Mouse (Mus musculus) heart, embryonic 15.5 days (tissue): ENCODE measurements at regions not wholly inside any gene's neighbourhood (a gene's known extent, or its start where the extent isn't known, plus 50 kb on each side); places are given as distances from the start of the nearest gene placed in this dataset.

ENCODE experiments used
- ATAC-seq: fragments of 200-750 bp; cut with Nextera tagmentation; replicated peaks from 2 replicates; pipeline ENCODE4 v1.8.0; 2017; ENCODE audit warnings: low read depth, moderate TSS enrichment; ENCODE audit not compliant: insufficient number of reproducible peaks, insufficient read depth, low FRiP score
- H3K27ac ChIP-seq: fragments of 300-500 bp; sonication (generic); 2 replicates; pipeline ENCODE4 v1.5.1; 2015; ENCODE audit warnings: mild to moderate bottlenecking, inconsistent platforms
- H3K27me3 ChIP-seq: fragments of 300-500 bp; sonication (generic); 2 replicates; pipeline ENCODE4 v1.6.1; 2015; ENCODE audit warnings: inconsistent platforms
- H3K36me3 ChIP-seq: fragments of 300-500 bp; sonication (generic); 2 replicates; pipeline ENCODE4 v1.6.1; 2015; ENCODE audit warnings: mild to moderate bottlenecking, inconsistent platforms
- H3K4me1 ChIP-seq: fragments of 300-500 bp; sonication (generic); replicated peaks from 2 replicates; pipeline ENCODE4 v1.6.1; 2015; ENCODE audit warnings: inconsistent platforms
- H3K4me2 ChIP-seq: fragments of 300-500 bp; sonication (generic); 2 replicates; pipeline ENCODE4 v1.6.1; 2015; ENCODE audit warnings: inconsistent platforms, mild to moderate bottlenecking, moderate library complexity
- H3K4me3 ChIP-seq: fragments of 300-500 bp; sonication (generic); 2 replicates; pipeline ENCODE4 v1.5.1; 2015; ENCODE audit warnings: mild to moderate bottlenecking, inconsistent platforms
- H3K9ac ChIP-seq: fragments of 300-500 bp; sonication (generic); 2 replicates; pipeline ENCODE4 v1.6.1; 2015; ENCODE audit warnings: mild to moderate bottlenecking, inconsistent platforms
- H3K9me3 ChIP-seq: fragments of 300-500 bp; sonication (generic); replicated peaks from 2 replicates; pipeline ENCODE4 v1.6.1; 2016; ENCODE audit warnings: inconsistent platforms
- WGBS: fragments of 180-500 bp; shearing (Covaris S2); methylation state at CpG from one replicate; pipeline ENCODE4 v1.1.7; 2015; ENCODE audit warnings: mixed read lengths; 5-methylcytosine and 5-hydroxymethylcytosine counted together

DNA sequence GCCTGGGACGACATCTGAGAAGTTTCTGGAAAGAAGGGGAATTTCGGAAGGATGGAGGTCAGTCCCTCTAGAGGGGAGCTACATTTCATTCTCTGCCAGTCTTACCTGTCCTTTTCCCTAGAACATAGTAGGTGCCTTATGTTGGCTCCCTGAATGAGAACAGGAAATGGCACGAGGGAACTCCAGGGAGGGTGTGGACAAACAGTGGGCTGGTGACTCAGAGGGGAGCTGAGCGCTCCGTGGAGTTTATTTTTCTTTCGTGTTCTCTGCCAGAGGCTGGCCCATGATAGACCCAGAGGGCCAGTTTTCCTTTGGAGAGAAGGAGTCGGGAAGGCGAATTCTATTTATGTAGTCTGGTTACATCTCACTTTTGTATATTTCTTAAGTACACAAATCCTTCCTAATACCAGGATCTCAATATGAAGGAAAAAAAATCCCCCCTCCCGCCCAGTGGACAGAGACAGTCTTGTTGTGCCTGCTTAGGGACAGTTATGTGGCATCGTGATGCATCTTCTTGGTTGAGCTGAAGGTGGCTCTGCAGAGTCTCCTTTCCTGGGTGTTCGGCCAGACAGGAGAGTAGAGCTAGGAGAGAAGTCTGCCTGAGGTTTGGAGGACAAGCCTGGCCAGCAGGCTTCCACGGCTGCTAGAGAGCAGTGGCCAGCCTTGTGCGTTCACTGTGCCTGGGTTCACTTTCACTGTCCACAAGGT, 84.3 kb upstream of the Rbpj start:
- no peak overlapping the region for H3K4me2 ChIP-seq
- WGBS, result 48% methylated on average over 13 of the region's 13 CpGs
- H3K27ac ChIP-seq, result no peak overlapping the region
- no peak for ATAC-seq
- H3K27me3 ChIP-seq, result no peaks in the 10 kb centered on the region
- no peak overlapping the region; the same call in 1 of the 2 replicates for H3K9ac ChIP-seq
- no peaks in the 10 kb centered on the region for H3K36me3 ChIP-seq
- peaks cover 19% of the 10 kb centered on the region for H3K4me1 ChIP-seq
- H3K9me3 ChIP-seq, result no peaks in the 10 kb centered on the region
- no peak overlapping the region for H3K4me3 ChIP-seq

DNA sequence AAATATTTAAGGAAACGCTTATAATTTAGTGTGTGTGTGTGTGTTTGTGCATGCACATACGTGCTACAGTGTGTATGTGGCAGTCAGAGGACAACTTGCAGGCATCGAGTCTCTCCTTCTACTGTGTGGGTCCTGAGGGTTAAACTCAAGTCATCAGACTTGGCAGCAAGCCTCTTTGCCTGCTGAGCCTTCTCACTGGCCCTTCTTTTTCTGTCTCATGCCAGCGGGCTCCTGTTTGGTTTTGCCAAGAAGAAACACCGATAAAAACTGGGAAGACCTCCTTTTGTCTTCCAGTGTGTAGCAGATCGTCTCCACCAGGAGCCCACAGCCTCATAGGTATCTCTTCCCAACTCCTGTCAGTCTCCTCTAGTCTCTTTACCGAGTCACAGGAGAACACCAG, 81.9 kb upstream of the Rbpj start:
- no peak for ATAC-seq
- Histone ChIP-seq H3K4me1 (peaks cover 19% of the 10 kb centered on the region), H3K4me2 (no peak overlapping the region), H3K27ac (no peak overlapping the region), H3K36me3 (no peaks in the 10 kb centered on the region), H3K9ac (no peak overlapping the region), H3K4me3 (no peak overlapping the region), H3K27me3 (no peaks in the 10 kb centered on the region), H3K9me3 (no peaks in the 10 kb centered on the region)
- 74% methylated on average over 7 of the region's 7 CpGs for WGBS

DNA sequence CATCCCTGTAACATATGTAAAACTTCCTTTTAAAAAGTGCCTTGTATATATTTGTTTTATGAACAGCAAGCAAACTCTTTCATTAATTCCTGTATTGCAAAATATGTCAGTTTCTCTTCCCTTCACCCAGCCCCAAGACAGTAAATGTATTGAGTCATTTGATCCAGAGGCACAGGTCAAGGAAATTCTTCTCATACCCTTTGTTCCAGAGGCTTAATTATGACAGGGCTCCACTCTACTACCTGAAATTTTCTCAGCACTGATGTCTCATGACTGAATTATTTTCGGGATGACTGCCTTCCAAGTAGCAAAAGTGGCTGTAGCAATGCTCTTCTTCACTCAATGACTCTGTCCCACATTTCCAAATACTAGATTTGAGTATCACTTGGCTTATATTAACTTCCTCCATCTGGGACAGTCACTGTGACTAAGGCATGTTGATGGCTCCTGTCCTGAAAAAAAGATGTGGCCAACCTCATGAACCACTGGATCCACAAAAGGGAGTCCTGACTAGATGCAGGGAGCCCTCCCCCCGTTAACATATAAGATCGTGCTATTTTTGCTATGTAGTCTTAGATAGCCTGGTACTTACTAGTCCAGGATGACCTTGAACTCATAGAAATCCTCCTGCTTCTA, 80.3 kb upstream of the Rbpj start:
- Histone ChIP-seq H3K9ac (no peak overlapping the region), H3K9me3 (no peaks in the 10 kb centered on the region), H3K36me3 (no peaks in the 10 kb centered on the region), H3K4me1 (peaks cover 8% of the 10 kb centered on the region), H3K27me3 (no peaks in the 10 kb centered on the region), H3K4me3 (no peak overlapping the region), H3K27ac (no peak overlapping the region), H3K4me2 (no peak overlapping the region)
- no peak for ATAC-seq
- WGBS, result 71% methylated on average over 3 of the region's 3 CpGs

DNA sequence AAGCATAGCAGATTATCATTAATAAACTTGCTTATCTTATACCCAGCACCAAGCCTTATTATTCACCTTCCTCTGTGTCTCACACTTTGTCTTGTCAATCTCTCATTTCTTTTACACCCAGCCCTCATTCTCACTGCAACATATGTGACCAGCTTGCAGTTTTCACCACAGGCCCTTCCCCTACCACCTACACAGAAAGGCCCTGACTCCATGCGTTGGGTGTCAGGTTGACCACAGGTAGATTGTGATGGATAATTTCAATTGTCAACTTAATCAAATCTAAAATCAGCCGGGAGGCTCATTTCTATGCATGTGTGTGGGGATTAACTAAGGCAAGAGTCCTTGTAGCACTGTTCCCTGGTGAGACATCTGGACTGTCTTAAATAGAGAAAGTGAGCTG, 72.4 kb upstream of the Rbpj start:
- ATAC-seq, result no peak
- H3K27me3 ChIP-seq, result no peaks in the 10 kb centered on the region
- H3K4me2 ChIP-seq, result no peak overlapping the region
- no peaks in the 10 kb centered on the region for H3K4me1 ChIP-seq
- no peak overlapping the region for H3K27ac ChIP-seq
- H3K36me3 ChIP-seq, result no peaks in the 10 kb centered on the region
- H3K4me3 ChIP-seq, result no peak overlapping the region
- WGBS, result 79% methylated on average over 2 of the region's 2 CpGs
- no peak overlapping the region for H3K9ac ChIP-seq
- no peaks in the 10 kb centered on the region for H3K9me3 ChIP-seq

DNA sequence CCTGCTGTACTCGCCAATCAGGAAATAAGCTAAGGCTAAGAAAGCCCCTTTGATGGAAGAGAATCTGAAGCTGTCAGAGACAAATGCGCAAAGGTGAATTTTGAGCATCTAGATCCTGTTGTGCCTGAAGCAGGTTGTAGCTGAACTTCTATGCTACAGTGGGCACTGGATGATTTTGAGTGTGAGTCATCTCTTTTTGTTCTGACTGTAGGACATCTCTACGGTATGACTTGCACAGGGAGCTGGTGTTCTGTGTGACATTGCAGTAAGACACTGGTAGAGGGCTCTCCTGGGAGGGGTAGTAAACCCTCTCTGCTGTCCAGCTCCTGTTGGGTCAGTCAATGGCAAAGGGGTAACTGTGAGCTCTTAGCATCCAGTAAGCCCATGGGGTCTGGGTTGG, 71.4 kb upstream of the Rbpj start:
- Histone ChIP-seq H3K9ac (no peak overlapping the region), H3K27me3 (no peaks in the 10 kb centered on the region)
- 81% methylated on average over 3 of the region's 3 CpGs for WGBS

DNA sequence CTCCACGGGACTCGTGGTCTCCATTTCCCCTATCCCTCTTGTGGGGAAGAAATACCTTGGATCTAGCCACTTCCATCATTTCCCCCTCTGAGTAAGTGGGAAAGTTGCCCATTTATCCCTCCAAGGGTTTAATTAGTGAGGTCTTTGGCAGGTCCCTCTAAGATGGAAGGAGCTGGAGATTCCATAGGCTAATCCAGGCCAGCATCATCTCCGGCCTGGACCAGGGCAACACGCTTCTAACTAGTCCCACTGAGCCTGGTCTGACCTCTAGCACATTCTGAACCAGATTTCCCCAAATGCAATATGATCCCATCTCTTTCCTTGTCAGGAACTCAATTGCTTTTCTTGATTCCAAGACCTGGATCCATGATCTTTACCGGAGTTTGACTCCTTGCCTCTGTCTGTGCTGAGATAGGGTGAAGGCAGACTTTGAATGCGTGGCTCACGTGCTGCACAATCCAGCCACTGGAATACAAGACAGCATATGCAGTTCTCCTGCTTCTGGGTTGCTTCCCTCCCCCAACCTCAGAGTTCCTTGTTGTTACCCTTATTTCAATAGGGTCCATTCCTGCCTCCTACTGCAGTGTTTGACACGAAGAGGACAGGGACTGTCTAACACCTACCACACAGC, 67.4 kb upstream of the Rbpj start:
- H3K36me3 ChIP-seq, result no peaks in the 10 kb centered on the region
- H3K9me3 ChIP-seq, result no peaks in the 10 kb centered on the region
- H3K4me3 ChIP-seq, result no peak overlapping the region
- H3K4me2 ChIP-seq, result no peak overlapping the region
- 86% methylated on average over 8 of the region's 8 CpGs for WGBS
- no peaks in the 10 kb centered on the region for H3K27me3 ChIP-seq
- no peaks in the 10 kb centered on the region for H3K4me1 ChIP-seq
- no peak overlapping the region for H3K9ac ChIP-seq
- no peak for ATAC-seq
- H3K27ac ChIP-seq, result no peak overlapping the region

More for the DNA sequence above, 71.4 kb upstream of the Rbpj start:
- Histone ChIP-seq H3K4me3 (no peak overlapping the region), H3K9me3 (no peaks in the 10 kb centered on the region), H3K4me1 (no peaks in the 10 kb centered on the region), H3K27ac (no peak overlapping the region), H3K36me3 (no peaks in the 10 kb centered on the region), H3K4me2 (no peak overlapping the region)
- no peak for ATAC-seq

DNA sequence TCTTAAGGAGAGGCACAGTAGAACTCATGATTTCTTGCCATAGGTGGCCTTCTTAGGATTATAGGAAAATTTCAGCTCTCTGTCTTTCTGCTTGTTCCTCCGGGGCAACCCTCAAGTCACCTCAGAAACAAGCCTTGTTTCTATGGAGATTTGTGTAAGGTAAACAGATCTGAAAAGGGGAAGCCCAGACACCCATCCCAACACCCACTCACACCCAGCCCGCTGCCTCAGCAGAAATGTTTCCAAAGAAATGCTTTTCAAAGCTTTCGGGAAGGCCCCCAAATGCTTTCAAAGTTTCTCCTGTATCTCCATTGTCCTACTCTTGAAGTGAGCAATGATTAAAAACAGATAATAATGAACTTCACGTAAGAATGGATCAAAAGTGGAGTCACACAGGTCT, 64.9 kb upstream of the Rbpj start:
- ATAC-seq, result no peak

DNA sequence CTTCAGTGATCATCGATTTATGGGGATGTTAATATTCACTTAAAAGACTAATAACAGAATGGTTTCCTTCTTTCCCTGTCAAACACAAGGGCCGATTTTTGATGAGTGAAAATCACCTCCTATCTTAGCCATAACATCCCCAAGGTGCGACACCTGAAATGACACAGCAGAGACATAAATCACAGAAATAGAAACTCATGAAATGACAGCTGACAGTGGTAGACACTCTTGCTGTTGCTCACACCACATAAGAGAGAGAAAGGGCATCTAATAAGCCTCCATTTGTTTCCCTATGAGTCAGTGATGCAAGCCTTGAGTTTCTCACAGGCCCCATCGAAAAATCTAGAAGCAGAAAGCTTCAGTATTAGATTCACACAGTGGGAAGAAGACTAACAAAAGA, 63.9 kb upstream of the Rbpj start:
- H3K4me1 ChIP-seq, result no peaks in the 10 kb centered on the region
- ATAC-seq, result no peak
- H3K9ac ChIP-seq, result no peak overlapping the region
- no peak overlapping the region for H3K4me3 ChIP-seq
- H3K27ac ChIP-seq, result no peak overlapping the region
- H3K36me3 ChIP-seq, result no peaks in the 10 kb centered on the region
- no peak overlapping the region for H3K4me2 ChIP-seq
- no peaks in the 10 kb centered on the region for H3K9me3 ChIP-seq
- no peaks in the 10 kb centered on the region for H3K27me3 ChIP-seq
- WGBS, result 82% methylated on average over 4 of the region's 4 CpGs

More for the DNA sequence above, 64.9 kb upstream of the Rbpj start:
- H3K27ac ChIP-seq, result no peak overlapping the region
- H3K4me2 ChIP-seq, result no peak overlapping the region
- H3K27me3 ChIP-seq, result no peaks in the 10 kb centered on the region
- no peak overlapping the region for H3K4me3 ChIP-seq
- WGBS, result 64% methylated on average over 4 of the region's 4 CpGs
- H3K9ac ChIP-seq, result no peak overlapping the region
- H3K9me3 ChIP-seq, result no peaks in the 10 kb centered on the region
- H3K4me1 ChIP-seq, result no peaks in the 10 kb centered on the region
- H3K36me3 ChIP-seq, result no peaks in the 10 kb centered on the region

DNA sequence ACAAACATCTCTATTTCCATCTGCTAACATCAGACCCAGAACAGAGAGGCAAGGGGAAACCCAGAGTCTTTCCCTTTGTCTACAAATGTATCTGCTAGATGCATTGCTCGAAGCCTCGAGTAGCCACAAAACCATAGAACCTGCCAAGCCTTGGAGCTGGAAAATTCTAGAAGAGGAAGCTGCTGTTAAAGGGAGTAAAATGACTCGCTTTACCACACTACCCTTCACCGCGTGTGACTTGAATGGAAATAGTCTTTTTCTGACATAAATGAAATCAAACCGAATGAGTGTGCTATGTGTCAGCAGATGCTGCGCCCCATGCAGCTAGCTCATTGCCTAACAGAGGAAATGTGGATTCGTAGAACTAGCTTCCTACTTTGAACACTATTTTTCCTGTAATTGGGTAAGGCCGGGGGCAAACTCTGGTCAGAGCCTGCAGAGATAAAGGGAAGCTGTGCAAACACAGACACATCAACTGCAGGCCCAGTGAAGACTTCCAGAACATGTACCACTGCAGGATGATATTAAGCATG, 63.3 kb upstream of the Rbpj start:
- ATAC-seq, result no peak
- H3K27ac ChIP-seq, result no peak overlapping the region
- H3K27me3 ChIP-seq, result no peaks in the 10 kb centered on the region
- no peaks in the 10 kb centered on the region for H3K4me1 ChIP-seq
- H3K4me2 ChIP-seq, result no peak overlapping the region
- H3K36me3 ChIP-seq, result no peaks in the 10 kb centered on the region
- 66% methylated on average over 9 of the region's 9 CpGs for WGBS
- H3K4me3 ChIP-seq, result no peak overlapping the region
- no peaks in the 10 kb centered on the region for H3K9me3 ChIP-seq
- H3K9ac ChIP-seq, result no peak overlapping the region

DNA sequence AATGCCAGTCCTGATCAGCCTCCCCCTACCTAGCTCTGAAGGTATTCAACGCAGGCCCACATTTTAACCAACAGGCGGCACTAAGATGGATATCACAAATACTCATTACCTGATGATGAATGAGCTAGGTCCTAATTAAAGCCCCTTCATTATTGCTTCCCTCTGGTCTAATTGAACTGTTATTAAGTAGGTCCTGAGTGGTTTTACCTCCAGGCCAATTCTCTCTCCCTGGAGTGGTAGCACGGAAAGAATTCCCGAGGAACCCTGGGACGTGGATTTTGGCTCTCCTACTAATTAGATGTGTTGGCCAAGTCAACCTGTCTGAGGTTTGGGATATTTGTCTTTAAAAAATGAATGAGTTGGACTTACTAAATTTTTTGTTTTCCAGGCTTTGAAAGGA, 60.0 kb upstream of the Rbpj start:
- H3K27me3 ChIP-seq, result no peaks in the 10 kb centered on the region
- no peak overlapping the region for H3K9ac ChIP-seq
- WGBS, result 89% methylated on average over 5 of the region's 5 CpGs
- no peaks in the 10 kb centered on the region for H3K36me3 ChIP-seq
- no peak overlapping the region for H3K27ac ChIP-seq
- no peak overlapping the region for H3K4me3 ChIP-seq
- H3K4me2 ChIP-seq, result no peak overlapping the region
- H3K4me1 ChIP-seq, result no peaks in the 10 kb centered on the region
- no peaks in the 10 kb centered on the region for H3K9me3 ChIP-seq
- no peak for ATAC-seq

DNA sequence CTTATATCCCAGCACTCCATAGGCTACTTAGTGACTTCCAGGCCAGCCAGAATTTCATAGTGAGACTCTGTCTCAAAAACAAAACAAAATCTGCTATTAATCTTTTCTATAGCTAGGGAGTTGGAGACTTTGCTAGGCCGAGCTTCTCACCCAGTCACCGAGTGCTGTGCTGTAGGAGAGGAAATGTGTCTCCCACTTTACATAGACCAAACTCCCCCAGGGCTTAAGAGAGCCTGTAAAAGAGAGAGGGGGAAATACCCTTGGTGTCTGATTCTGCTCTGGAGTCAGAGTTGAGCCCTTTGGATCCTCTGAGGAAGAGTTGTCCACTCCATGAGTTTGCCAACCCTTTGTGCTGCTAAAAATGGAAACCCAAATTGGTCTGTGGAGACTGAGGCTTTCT, 58.3 kb upstream of the Rbpj start:
- WGBS, result 77% methylated on average over 2 of the region's 2 CpGs
- Histone ChIP-seq H3K4me3 (no peak overlapping the region), H3K36me3 (no peaks in the 10 kb centered on the region), H3K27me3 (no peaks in the 10 kb centered on the region), H3K27ac (no peak overlapping the region), H3K4me1 (no peaks in the 10 kb centered on the region), H3K9me3 (no peaks in the 10 kb centered on the region), H3K9ac (no peak overlapping the region), H3K4me2 (no peak overlapping the region)
- ATAC-seq, result no peak
